Mouse (Mus musculus) neural tube, embryonic 13.5 days (tissue): ENCODE data around the gene Hist1h2ad. TPM values are rescaled to one million over a fixed set of nuclear protein-coding genes. Genes with fewer than 3 reads are reported as not detected.
A peak's percentile ranks its signal among the peaks of the same experiment; 100 is the strongest.
"Not testable (repeated sequence)": the region's sequence is repeated elsewhere in the genome, so short reads cannot be mapped to it uniquely, and the experiment has no call there.

ENCODE experiments used
- ATAC-seq: fragments of 200-750 bp; cut with Nextera tagmentation; 2 replicates; pipeline ENCODE4 v1.8.0; 2017; ENCODE audit warnings: low read depth, mild to moderate bottlenecking, moderate TSS enrichment, moderate library complexity
- H3K27ac ChIP-seq: fragments of 300-500 bp; sonication (generic); replicated peaks from 2 replicates; pipeline ENCODE4 v1.5.1; 2015; ENCODE audit warnings: moderate library complexity, mild to moderate bottlenecking, inconsistent platforms
- H3K27me3 ChIP-seq: fragments of 300-500 bp; sonication (generic); 2 replicates; pipeline ENCODE4 v1.6.1; 2015; ENCODE audit warnings: mild to moderate bottlenecking, inconsistent platforms
- H3K36me3 ChIP-seq: fragments of 300-500 bp; sonication (generic); 2 replicates; pipeline ENCODE4 v1.6.1; 2015; ENCODE audit warnings: mild to moderate bottlenecking, inconsistent platforms
- H3K4me1 ChIP-seq: fragments of 300-500 bp; sonication (generic); replicated peaks from 2 replicates; pipeline ENCODE4 v1.6.1; 2015; ENCODE audit warnings: inconsistent platforms
- H3K4me2 ChIP-seq: fragments of 300-500 bp; sonication (generic); 2 replicates; pipeline ENCODE4 v1.6.1; 2015; ENCODE audit warnings: inconsistent platforms, mild to moderate bottlenecking, moderate library complexity
- H3K4me3 ChIP-seq: fragments of 300-500 bp; sonication (generic); 2 replicates; pipeline ENCODE4 v1.5.1; 2015; ENCODE audit warnings: mild to moderate bottlenecking, inconsistent platforms
- H3K9ac ChIP-seq: fragments of 300-500 bp; sonication (generic); 2 replicates; pipeline ENCODE4 v1.6.1; 2015; ENCODE audit warnings: moderate library complexity, mild to moderate bottlenecking, inconsistent platforms
- H3K9me3 ChIP-seq: fragments of 300-500 bp; sonication (generic); 2 replicates; pipeline ENCODE4 v1.6.1; 2016; ENCODE audit warnings: inconsistent platforms
- WGBS: fragments of 180-500 bp; shearing (Covaris S2); methylation state at CpG from one replicate; pipeline ENCODE4 v1.1.7; 2015; 5-methylcytosine and 5-hydroxymethylcytosine counted together
- polyA plus RNA-seq: library from polyadenylated mRNA; unstranded; fragments of >200 nt; fragmentation: Nextera tagmentation; extraction: Ambion mirVana; gene quantifications from 2 replicates; pipeline ENCODE4 v1.2.1, GENCODE M21; 2015

Hist1h2ad gene
- polyA plus RNA-seq, 1 experiment from 2014 or later: 1.3 TPM

- Histone ChIP-seq H3K36me3 (no peaks in the 10 kb centered on the region), H3K4me1 (peaks cover 48% of the 10 kb centered on the region), H3K27me3 (no peaks in the 10 kb centered on the region), H3K4me2 (peak overlapping the region; percentile 74), H3K9me3 (no peaks in the 10 kb centered on the region), H3K9ac (peak overlapping the region; percentile 61), H3K27ac (peak overlapping the region; percentile 74), H3K4me3 (peak overlapping the region; percentile 59)
- WGBS: under 1% methylated on average over 15 of the region's 15 CpGs
- ATAC-seq: no peak
These were observed 39.6 kb upstream of the Hist1h2ad start for GRCm38 (mm10) chr13:23534368-23535131.

GRCm38 (mm10) chr13:23535137-23536075 lies 38.8 kb upstream of the Hist1h2ad start, which contains the start of gene Hist1h3g:
TSS of gene Hist1h3g (plus strand) at chr13:23535422.
- not testable (repeated sequence) for H3K9me3 ChIP-seq, H3K27me3 ChIP-seq, H3K36me3 ChIP-seq
- Histone ChIP-seq H3K4me1 (peaks cover 42% of the 10 kb centered on the region), H3K27ac (peak within 1 kb of the TSS; percentile 74), H3K9ac (peak within 1 kb of the TSS; percentile 61), H3K4me2 (peak within 1 kb of the TSS; percentile 74), H3K4me3 (peak within 1 kb of the TSS; percentile 59)
- WGBS: under 1% methylated on average over 53 of the region's 62 CpGs
- peak; percentile 89 for ATAC-seq

DNA sequence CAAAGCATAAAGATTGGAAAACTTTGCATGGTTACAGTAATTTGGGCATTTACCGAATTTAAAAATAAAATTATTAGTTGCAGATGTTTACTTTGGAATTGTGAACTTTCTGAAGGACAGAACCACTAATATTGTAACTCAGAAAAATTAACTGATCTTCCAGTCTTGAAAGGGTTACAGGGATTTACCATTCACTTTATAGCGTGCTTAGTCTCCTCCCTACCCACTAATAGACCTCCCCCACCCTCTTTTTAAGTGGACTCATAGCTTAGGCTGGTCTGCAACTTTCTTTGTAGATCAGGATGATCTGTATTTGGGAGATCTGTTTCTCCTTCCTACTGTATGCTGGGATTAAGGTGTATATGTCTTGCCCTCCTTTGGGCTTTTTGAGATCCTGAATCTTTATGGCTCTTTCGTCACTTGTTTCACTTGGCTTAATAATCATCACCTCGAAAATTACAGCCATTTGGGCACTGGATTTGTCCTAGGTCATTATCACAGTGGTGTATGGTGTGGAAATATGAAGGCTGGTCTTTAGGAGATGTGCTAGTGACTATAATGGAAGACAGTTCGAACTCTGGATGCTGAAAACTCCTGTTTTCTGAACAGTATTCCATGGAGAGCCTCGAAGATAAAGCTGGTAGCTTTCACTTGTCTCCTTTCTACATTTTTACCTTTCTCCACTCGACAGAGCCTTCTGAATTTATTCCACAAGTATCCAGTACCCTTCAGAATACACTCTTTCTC lies 37.9 kb upstream of the Hist1h2ad start:
- peak overlapping the region; percentile 59 for H3K4me3 ChIP-seq
- WGBS: 21% methylated on average over 7 of the region's 7 CpGs
- ATAC-seq: no peak

DNA sequence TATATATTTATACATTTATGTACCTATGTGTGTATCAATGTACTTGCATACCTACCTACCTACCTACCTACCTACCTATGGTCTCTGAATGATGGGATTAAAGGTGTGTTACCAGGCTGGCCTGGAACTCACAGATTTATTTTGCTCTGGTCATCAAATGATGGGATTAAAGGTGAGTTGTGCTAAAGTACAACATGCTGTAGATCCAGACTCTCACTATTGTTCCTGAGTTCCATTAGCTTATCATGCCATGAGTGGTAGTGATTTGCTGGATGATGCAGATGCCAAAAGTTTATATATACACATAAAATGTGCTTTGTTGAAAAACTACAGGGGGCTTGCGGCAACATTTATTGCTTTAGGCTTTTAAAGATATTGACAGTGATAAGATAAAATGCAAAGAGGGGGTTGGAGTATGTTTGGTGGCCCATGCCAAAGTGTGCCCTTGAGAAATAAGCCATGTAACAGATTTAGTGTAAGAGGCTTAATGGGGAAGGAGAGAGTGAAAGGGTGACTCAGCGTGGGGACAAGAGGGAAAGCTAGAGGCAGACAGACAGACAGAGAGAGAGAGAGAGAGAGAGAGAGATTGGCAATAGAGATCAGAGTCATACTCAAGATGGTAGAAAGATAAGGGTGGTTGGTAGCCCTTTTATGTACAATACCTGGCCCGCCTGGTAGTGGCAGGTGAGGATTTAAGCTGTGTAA lies 37.0 kb upstream of the Hist1h2ad start:
- Histone ChIP-seq H3K36me3 (no peaks in the 10 kb centered on the region), H3K9ac (0 out of 2 replicates have a peak overlapping the region, but pooled peaks have one; percentile 9), H3K4me2 (peak overlapping the region; percentile 74), H3K4me3 (no peak overlapping the region; the same call in 1 of the 2 replicates), H3K27me3 (no peaks in the 10 kb centered on the region), H3K27ac (no peak overlapping the region), H3K4me1 (peaks cover 39% of the 10 kb centered on the region), H3K9me3 (no peaks in the 10 kb centered on the region)
- ATAC-seq: no peak
- 87% methylated on average over 3 of the region's 3 CpGs for WGBS

More for the DNA sequence above, 37.9 kb upstream of the Hist1h2ad start:
- peak overlapping the region; percentile 74 for H3K4me2 ChIP-seq
- peak overlapping the region; percentile 55; the same call in 1 of the 2 replicates for H3K9ac ChIP-seq
- H3K36me3 ChIP-seq: no peaks in the 10 kb centered on the region
- peaks cover 42% of the 10 kb centered on the region for H3K4me1 ChIP-seq
- no peaks in the 10 kb centered on the region for H3K27me3 ChIP-seq
- no peak overlapping the region for H3K27ac ChIP-seq
- no peaks in the 10 kb centered on the region for H3K9me3 ChIP-seq

DNA sequence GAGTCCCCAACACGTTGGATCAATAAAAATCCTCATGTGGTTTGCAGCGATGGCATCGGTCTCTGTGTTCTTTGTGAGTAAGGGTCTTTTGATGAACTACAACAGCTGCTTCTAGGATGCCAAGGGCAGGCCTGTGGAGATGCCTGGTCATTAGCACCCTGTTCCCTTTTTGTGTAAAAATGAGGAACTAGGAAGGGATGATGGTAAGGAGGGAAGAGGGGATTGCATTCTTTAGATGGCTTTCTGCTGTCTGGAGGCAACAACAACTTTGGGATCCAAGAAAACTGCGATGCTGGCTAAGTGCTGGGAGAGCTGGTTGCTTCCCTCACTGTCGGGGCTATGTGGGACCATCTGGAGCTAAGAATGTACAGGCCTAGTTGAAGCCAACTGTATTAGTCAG lies 35.9 kb upstream of the Hist1h2ad start:
- Histone ChIP-seq H3K36me3 (no peaks in the 10 kb centered on the region), H3K9me3 (no peaks in the 10 kb centered on the region), H3K4me3 (no peak overlapping the region), H3K4me2 (no peak overlapping the region), H3K4me1 (peaks cover 34% of the 10 kb centered on the region), H3K27ac (no peak overlapping the region), H3K9ac (no peak overlapping the region), H3K27me3 (no peaks in the 10 kb centered on the region)
- WGBS: 71% methylated on average over 5 of the region's 5 CpGs
- ATAC-seq: no peak

GRCm38 (mm10) chr13:23539821-23540220 lies 34.4 kb upstream of the Hist1h2ad start:
- not testable (repeated sequence) for H3K27me3 ChIP-seq, H3K4me2 ChIP-seq, H3K4me3 ChIP-seq, H3K36me3 ChIP-seq, ATAC-seq, H3K9ac ChIP-seq, H3K27ac ChIP-seq, H3K9me3 ChIP-seq
- 58% methylated on average over 1 of the region's 1 CpGs for WGBS
- peaks cover 23% of the 10 kb centered on the region for H3K4me1 ChIP-seq

- no peak for ATAC-seq
- WGBS: 90% methylated on average over 3 of the region's 3 CpGs
These were observed 32.7 kb upstream of the Hist1h2ad start for GRCm38 (mm10) chr13:23541497-23541896.

GRCm38 (mm10) chr13:23542225-23542980 lies 31.8 kb upstream of the Hist1h2ad start:
- 6% methylated on average over 3 of the region's 3 CpGs for WGBS
- not testable (repeated sequence) for H3K4me1 ChIP-seq, ATAC-seq, H3K36me3 ChIP-seq, H3K27me3 ChIP-seq, H3K9me3 ChIP-seq
- Histone ChIP-seq H3K4me2 (peak overlapping the region; percentile 67), H3K27ac (peak overlapping the region; percentile 74), H3K9ac (peak overlapping the region; percentile 66), H3K4me3 (peak overlapping the region; percentile 46)

More at GRCm38 (mm10) chr13:23541497-23541896, 32.7 kb upstream of the Hist1h2ad start:
- H3K36me3 ChIP-seq: no peaks in the 10 kb centered on the region
- H3K4me3 ChIP-seq: no peak overlapping the region
- no peaks in the 10 kb centered on the region for H3K9me3 ChIP-seq
- H3K9ac ChIP-seq: no peak overlapping the region
- H3K4me1 ChIP-seq: peaks cover 13% of the 10 kb centered on the region
- no peaks in the 10 kb centered on the region for H3K27me3 ChIP-seq
- no peak overlapping the region for H3K27ac ChIP-seq
- no peak overlapping the region for H3K4me2 ChIP-seq

DNA sequence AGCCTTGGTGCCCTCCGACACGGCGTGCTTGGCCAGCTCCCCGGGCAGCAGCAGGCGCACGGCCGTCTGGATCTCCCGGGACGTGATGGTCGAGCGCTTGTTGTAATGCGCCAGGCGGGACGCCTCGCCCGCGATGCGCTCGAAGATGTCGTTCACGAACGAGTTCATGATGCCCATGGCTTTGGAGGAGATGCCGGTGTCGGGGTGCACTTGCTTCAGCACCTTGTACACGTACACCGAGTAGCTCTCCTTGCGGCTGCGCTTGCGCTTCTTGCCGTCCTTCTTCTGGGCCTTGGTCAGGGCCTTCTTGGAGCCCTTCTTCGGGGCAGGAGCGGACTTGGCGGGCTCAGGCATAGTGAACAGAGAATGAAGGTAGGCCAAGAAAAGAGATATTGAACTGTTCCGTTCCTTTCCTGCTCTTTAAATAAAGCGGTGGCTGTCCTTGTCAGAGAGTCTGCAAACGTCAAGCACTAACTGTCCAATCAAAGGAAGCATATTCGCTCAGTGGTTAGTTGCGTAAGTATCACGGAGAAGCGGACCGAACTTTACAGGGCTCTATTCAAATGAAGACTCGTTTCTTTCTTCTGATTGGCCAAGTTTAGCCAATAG lies 31.1 kb upstream of the Hist1h2ad start, which contains the start of gene Hist1h2bh:
TSS of gene Hist1h2bh (minus strand) at position 394 of the 609 bp plus-strand sequence.
- peak within 1 kb of the TSS; percentile 67 for H3K4me2 ChIP-seq
- not testable (repeated sequence) for H3K27me3 ChIP-seq, H3K36me3 ChIP-seq, H3K4me1 ChIP-seq, H3K9me3 ChIP-seq
- ATAC-seq: peak; percentile 90
- H3K4me3 ChIP-seq: peak within 1 kb of the TSS; percentile 48
- peak within 1 kb of the TSS; percentile 67 for H3K9ac ChIP-seq
- under 1% methylated on average over 34 of the region's 42 CpGs for WGBS
- H3K27ac ChIP-seq: peak within 1 kb of the TSS; percentile 92

- Histone ChIP-seq H3K27ac (peak within 1 kb of the TSS; percentile 92), H3K27me3 (no peaks in the 10 kb centered on the region), H3K4me3 (peak within 1 kb of the TSS; percentile 48), H3K9ac (peak within 1 kb of the TSS; percentile 78), H3K36me3 (no peaks in the 10 kb centered on the region), H3K4me2 (peak within 1 kb of the TSS; percentile 67), H3K4me1 (peaks cover 6% of the 10 kb centered on the region), H3K9me3 (no peaks in the 10 kb centered on the region)
- WGBS: under 1% methylated on average over 31 of the region's 45 CpGs
- ATAC-seq: peak; percentile 95
These were observed 30.0 kb upstream of the Hist1h2ad start, which contains the start of gene Hist1h3f for GRCm38 (mm10) chr13:23543965-23544786. TSS of gene Hist1h3f (plus strand) at chr13:23544052.
